Mouse (Mus musculus): ENCODE data around the gene Ccdc187.

The Ccdc187 gene

GRCm38 (mm10) chr2:26294457-26294856 is at the start of gene Ccdc187:
Gene Ccdc187 (minus strand): TSS chr2:26294557.
- no peak for DNase-seq (ENCODE audit: low spot score in 2 of 2)

GRCm38 (mm10) chr2:26342609-26343490 is 48.5 kb upstream of the Ccdc187 start:
- no peak for DNase-seq (ENCODE audit: low spot score in 2 of 2)

- DNase-seq (ENCODE audit: low spot score in 2 of 2), result no peak
These were observed 47.7 kb upstream of the Ccdc187 start for GRCm38 (mm10) chr2:26342044-26342443.

GRCm38 (mm10) chr2:26341510-26341981 is 47.2 kb upstream of the Ccdc187 start:
- no peak for DNase-seq (ENCODE audit: low spot score in 2 of 2)

GRCm38 (mm10) chr2:26339204-26339551 is 44.8 kb upstream of the Ccdc187 start:
- DNase-seq (ENCODE audit: low spot score in 2 of 2), result no peak

- DNase-seq (ENCODE audit: low spot score in 2 of 2), result no peak
These were observed 44.2 kb upstream of the Ccdc187 start for GRCm38 (mm10) chr2:26338302-26339203.

- no peak for DNase-seq (ENCODE audit: low spot score in 2 of 2)
These were observed 36.3 kb upstream of the Ccdc187 start for GRCm38 (mm10) chr2:26330702-26331101.

- DNase-seq (ENCODE audit: low spot score in 2 of 2), result no peak
These were observed 35.7 kb upstream of the Ccdc187 start for GRCm38 (mm10) chr2:26330056-26330468.

GRCm38 (mm10) chr2:26329402-26329801 is 35.0 kb upstream of the Ccdc187 start:
- DNase-seq (ENCODE audit: low spot score in 2 of 2), result peak in 1 of 2 experiments; percentile 51

- no peak for DNase-seq (ENCODE audit: low spot score in 2 of 2)
These were observed 33.5 kb upstream of the Ccdc187 start for GRCm38 (mm10) chr2:26327852-26328251.

GRCm38 (mm10) chr2:26325386-26326181 is 31.2 kb upstream of the Ccdc187 start:
- peak in 1 of 2 experiments; percentile 53 for DNase-seq (ENCODE audit: low spot score in 2 of 2)

GRCm38 (mm10) chr2:26324917-26325316 is 30.6 kb upstream of the Ccdc187 start:
- no peak for DNase-seq (ENCODE audit: low spot score in 2 of 2)

GRCm38 (mm10) chr2:26323589-26324325 is 29.4 kb upstream of the Ccdc187 start:
- DNase-seq (ENCODE audit: low spot score in 2 of 2), result no peak

- no peak for DNase-seq (ENCODE audit: low spot score in 2 of 2)
These were observed 26.2 kb upstream of the Ccdc187 start for GRCm38 (mm10) chr2:26320245-26321185.

- no peak for DNase-seq (ENCODE audit: low spot score in 2 of 2)
These were observed 25.3 kb upstream of the Ccdc187 start for GRCm38 (mm10) chr2:26319519-26320244.

GRCm38 (mm10) chr2:26319109-26319508 is 24.8 kb upstream of the Ccdc187 start:
- DNase-seq (ENCODE audit: low spot score in 2 of 2), result no peak

- DNase-seq (ENCODE audit: low spot score in 2 of 2), result no peak
These were observed 23.8 kb upstream of the Ccdc187 start for GRCm38 (mm10) chr2:26317991-26318672.

GRCm38 (mm10) chr2:26317371-26317770 is 23.0 kb upstream of the Ccdc187 start:
- no peak for DNase-seq (ENCODE audit: low spot score in 2 of 2)

All from cerebellum, postnatal 4 days (tissue).